Mouse (Mus musculus): ENCODE data around the gene Dclk1. TPM values are rescaled to one million over a fixed set of nuclear protein-coding genes. Genes with fewer than 3 reads are reported as not detected.

Gene Dclk1
- total RNA-seq, 2 experiments from 2014 or later, result 9.2 to 11.1 TPM

Other genes starting within 250 kb of the Dclk1 start
- gene Ccna1, start 186.9 kb upstream of the Dclk1 start, total RNA-seq (2021), result not detected
- 10 to 100 TPM; 28.4 to 30.5 TPM for gene Spg20, start 130.3 kb upstream of the Dclk1 start, total RNA-seq (2021)
- gene Ccdc169, start 105.0 kb upstream of the Dclk1 start, total RNA-seq (2021), result not detected
- gene Sohlh2, start 60.3 kb upstream of the Dclk1 start, total RNA-seq (2021), result not detected
- gene Gm21954, start 229.8 kb downstream of the Dclk1 start, total RNA-seq (2021), result not detected

All from gastrocnemius, postnatal 14 days (tissue).